Mouse (Mus musculus): ENCODE measurements around the gene Vwa5b1.

Gene Vwa5b1

GRCm38 (mm10) chr4:138533877-138534276 lies 101.8 kb downstream of the Vwa5b1 start:
- DNase-seq (ENCODE audit: extremely low spot score, low read depth, low spot score), result no peak

GRCm38 (mm10) chr4:138531761-138532160 lies 103.9 kb downstream of the Vwa5b1 start:
- DNase-seq (ENCODE audit: extremely low spot score, low read depth, low spot score), result no peak

DNA sequence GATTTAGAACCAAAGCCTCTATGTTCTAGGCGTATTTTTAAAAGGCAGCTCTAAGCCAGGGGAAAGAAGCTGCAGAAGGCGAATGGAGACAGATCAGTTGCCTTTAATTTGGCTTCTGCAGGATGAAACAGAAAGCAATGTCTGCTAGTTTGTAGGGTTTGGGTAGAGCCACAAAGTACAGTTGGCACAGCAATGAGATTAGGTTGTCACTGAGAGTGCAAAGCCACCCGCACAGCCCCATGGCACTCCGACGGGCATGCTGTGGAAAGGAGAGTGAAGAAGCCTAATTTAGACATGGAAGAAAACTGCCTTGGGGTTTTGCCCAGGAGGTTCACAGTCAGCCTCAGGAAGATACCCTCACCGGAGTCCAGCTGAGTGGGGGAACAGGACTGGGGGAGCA lies 105.7 kb downstream of the Vwa5b1 start:
- DNase-seq (ENCODE audit: extremely low spot score, low read depth, low spot score), result no peak

DNA sequence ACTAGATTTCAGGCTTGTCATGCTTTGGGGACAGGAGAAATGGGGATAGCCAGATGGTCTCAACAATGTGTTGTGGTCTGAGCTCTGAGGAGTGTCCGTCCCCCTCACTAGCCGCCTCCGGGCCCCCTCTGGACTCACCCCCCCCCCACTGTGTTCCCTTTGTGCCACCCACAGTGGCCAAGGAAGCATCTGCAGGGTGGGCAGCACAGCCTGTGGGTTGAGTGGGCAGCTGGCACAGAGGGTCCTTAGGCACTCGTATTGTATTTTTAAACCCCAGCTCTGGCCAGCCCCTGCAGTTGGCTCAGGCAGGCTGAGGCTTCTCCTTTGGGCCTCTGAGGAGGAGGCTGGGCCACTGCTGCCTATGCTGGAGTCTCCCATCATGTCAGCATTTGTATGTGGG lies 110.0 kb downstream of the Vwa5b1 start:
- no peak for DNase-seq (ENCODE audit: extremely low spot score, low read depth, low spot score)

GRCm38 (mm10) chr4:138524769-138525168 lies 110.9 kb downstream of the Vwa5b1 start:
- no peak for DNase-seq (ENCODE audit: extremely low spot score, low read depth, low spot score)

DNA sequence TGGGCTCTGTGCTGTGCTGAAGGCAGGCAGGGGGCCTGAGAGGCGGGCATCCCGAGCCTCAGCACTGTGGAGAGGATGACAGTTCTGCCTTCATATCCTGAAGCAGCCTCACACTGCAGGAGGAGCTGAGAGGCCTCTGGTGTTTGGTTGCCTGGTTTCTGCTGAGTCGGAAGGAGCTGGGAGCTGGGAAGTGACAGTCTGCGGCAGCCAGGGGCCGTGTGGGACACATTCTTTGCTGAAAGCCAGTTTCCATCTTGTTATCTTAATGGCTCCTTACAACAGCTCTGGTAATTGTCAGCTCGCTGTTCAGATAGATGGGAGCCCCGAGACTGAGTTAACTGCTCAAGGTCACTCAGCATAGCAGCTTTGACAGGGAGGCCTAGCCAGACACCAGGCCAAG lies 111.9 kb downstream of the Vwa5b1 start:
- DNase-seq (ENCODE audit: extremely low spot score, low read depth, low spot score), result no peak

- no peak for DNase-seq (ENCODE audit: extremely low spot score, low read depth, low spot score)
Measured at GRCm38 (mm10) chr4:138522296-138522695, 113.4 kb downstream of the Vwa5b1 start.

- no peak for DNase-seq (ENCODE audit: extremely low spot score, low read depth, low spot score)
Measured at GRCm38 (mm10) chr4:138517153-138517789, 118.4 kb downstream of the Vwa5b1 start.

DNA sequence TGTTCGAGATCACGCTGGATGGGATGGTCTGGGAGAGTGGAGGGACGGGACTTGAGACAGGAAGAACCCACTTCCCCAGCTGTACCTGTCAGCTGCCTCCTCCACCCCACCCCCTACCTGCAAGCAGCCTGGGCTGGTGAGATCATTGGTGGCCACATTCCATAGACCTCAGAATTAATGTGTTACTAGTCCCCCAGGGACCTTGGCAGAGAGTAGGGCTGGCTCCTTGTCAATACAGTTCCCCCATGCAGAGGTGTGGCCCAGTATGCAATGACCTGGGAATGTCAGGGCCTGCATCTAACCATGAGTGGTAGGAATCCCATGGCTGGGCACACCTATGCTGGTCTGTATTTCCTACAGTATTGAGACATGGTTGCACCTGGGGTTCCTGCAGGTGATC lies 119.2 kb downstream of the Vwa5b1 start:
- DNase-seq (ENCODE audit: extremely low spot score, low read depth, low spot score), result no peak
